Mouse (Mus musculus): ENCODE data around the gene Ippk. TPM values are rescaled to one million over a fixed set of nuclear protein-coding genes. Genes with fewer than 3 reads are reported as not detected.
A peak's percentile ranks its signal among the peaks of the same experiment; 100 is the strongest.

The Ippk gene
- polyA plus RNA-seq, 1 experiment = not detected

- peak overlapping the region; percentile 24; the same call in 1 of the 2 replicates for H3K27ac ChIP-seq (ENCODE audit: insufficient read depth, low read depth, low read length)
- WGBS = 30% methylated on average over 5 of the region's 5 CpGs
- H3K4me3 ChIP-seq (ENCODE audit: insufficient read depth, low read depth, low read length) = no peak overlapping the region
- TF ChIP-seq CTCF (IDR thresholded peaks at IDR 0.05; ENCODE audit: insufficient read depth, low read depth, low read length) (peak; percentile 33; the same call in 1 of the 2 replicates), POLR2A (IDR thresholded peaks at IDR 0.05; ENCODE audit: insufficient read depth, low read depth, low read length) (no peak)
- H3K4me1 ChIP-seq (ENCODE audit: control insufficient read depth, insufficient read depth, low read length) = peaks cover 11% of the 10 kb centered on the region
These were observed 28.3 kb downstream of the Ippk start for GRCm38 (mm10) chr13:49449318-49449749.

GRCm38 (mm10) chr13:49460276-49460675, 39.2 kb downstream of the Ippk start:
- Histone ChIP-seq H3K27ac (ENCODE audit: insufficient read depth, low read depth, low read length) (peak overlapping the region; percentile 76; the same call in 1 of the 2 replicates), H3K4me1 (ENCODE audit: control insufficient read depth, insufficient read depth, low read length) (no peaks in the 10 kb centered on the region), H3K4me3 (ENCODE audit: insufficient read depth, low read depth, low read length) (no peak overlapping the region)
- no peak for TF ChIP-seq CTCF (IDR thresholded peaks at IDR 0.05; ENCODE audit: insufficient read depth, low read depth, low read length)
- no peak for TF ChIP-seq POLR2A (IDR thresholded peaks at IDR 0.05; ENCODE audit: insufficient read depth, low read depth, low read length)
- 92% methylated on average over 4 of the region's 4 CpGs for WGBS

- WGBS = 51% methylated on average over 5 of the region's 5 CpGs
These were observed 39.8 kb downstream of the Ippk start for GRCm38 (mm10) chr13:49460692-49461414.

GRCm38 (mm10) chr13:49461458-49462132, 40.5 kb downstream of the Ippk start:
- peak overlapping the region; percentile 39; the same call in 1 of the 2 replicates for H3K27ac ChIP-seq (ENCODE audit: insufficient read depth, low read depth, low read length)
- 83% methylated on average over 15 of the region's 15 CpGs for WGBS
- TF ChIP-seq POLR2A (IDR thresholded peaks at IDR 0.05; ENCODE audit: insufficient read depth, low read depth, low read length) = no peak
- TF ChIP-seq CTCF (IDR thresholded peaks at IDR 0.05; ENCODE audit: insufficient read depth, low read depth, low read length) = no peak
- H3K4me1 ChIP-seq (ENCODE audit: control insufficient read depth, insufficient read depth, low read length) = no peaks in the 10 kb centered on the region
- no peak overlapping the region for H3K4me3 ChIP-seq (ENCODE audit: insufficient read depth, low read depth, low read length)

More at GRCm38 (mm10) chr13:49460692-49461414, 39.8 kb downstream of the Ippk start:
- peak overlapping the region; percentile 76 for H3K27ac ChIP-seq (ENCODE audit: insufficient read depth, low read depth, low read length)
- H3K4me1 ChIP-seq (ENCODE audit: control insufficient read depth, insufficient read depth, low read length) = no peaks in the 10 kb centered on the region
- no peak overlapping the region for H3K4me3 ChIP-seq (ENCODE audit: insufficient read depth, low read depth, low read length)
- no peak for TF ChIP-seq CTCF (IDR thresholded peaks at IDR 0.05; ENCODE audit: insufficient read depth, low read depth, low read length)
- TF ChIP-seq POLR2A (IDR thresholded peaks at IDR 0.05; ENCODE audit: insufficient read depth, low read depth, low read length) = no peak

GRCm38 (mm10) chr13:49462921-49463320, 41.9 kb downstream of the Ippk start:
- WGBS = 95% methylated on average over 2 of the region's 2 CpGs
- TF ChIP-seq CTCF (IDR thresholded peaks at IDR 0.05; ENCODE audit: insufficient read depth, low read depth, low read length) (no peak), POLR2A (IDR thresholded peaks at IDR 0.05; ENCODE audit: insufficient read depth, low read depth, low read length) (no peak)
- Histone ChIP-seq H3K4me3 (ENCODE audit: insufficient read depth, low read depth, low read length) (no peak overlapping the region), H3K4me1 (ENCODE audit: control insufficient read depth, insufficient read depth, low read length) (0 out of 2 replicates have a peak, but pooled peaks cover 2% of the 10 kb centered on the region), H3K27ac (ENCODE audit: insufficient read depth, low read depth, low read length) (no peak overlapping the region)

- TF ChIP-seq POLR2A (IDR thresholded peaks at IDR 0.05; ENCODE audit: insufficient read depth, low read depth, low read length) (no peak), CTCF (IDR thresholded peaks at IDR 0.05; ENCODE audit: insufficient read depth, low read depth, low read length) (no peak)
- WGBS = 98% methylated on average over 4 of the region's 4 CpGs
- no peak overlapping the region for H3K27ac ChIP-seq (ENCODE audit: insufficient read depth, low read depth, low read length)
- H3K4me3 ChIP-seq (ENCODE audit: insufficient read depth, low read depth, low read length) = no peak overlapping the region
- 0 out of 2 replicates have a peak, but pooled peaks cover 6% of the 10 kb centered on the region for H3K4me1 ChIP-seq (ENCODE audit: control insufficient read depth, insufficient read depth, low read length)
These were observed 44.8 kb downstream of the Ippk start for GRCm38 (mm10) chr13:49465875-49466274.

GRCm38 (mm10) chr13:49466393-49467075, 45.5 kb downstream of the Ippk start:
- WGBS = 66% methylated on average over 11 of the region's 11 CpGs
- Histone ChIP-seq H3K27ac (ENCODE audit: insufficient read depth, low read depth, low read length) (no peak overlapping the region), H3K4me3 (ENCODE audit: insufficient read depth, low read depth, low read length) (no peak overlapping the region), H3K4me1 (ENCODE audit: control insufficient read depth, insufficient read depth, low read length) (0 out of 2 replicates have a peak, but pooled peaks cover 6% of the 10 kb centered on the region)
- TF ChIP-seq POLR2A (IDR thresholded peaks at IDR 0.05; ENCODE audit: insufficient read depth, low read depth, low read length) = no peak
- no peak for TF ChIP-seq CTCF (IDR thresholded peaks at IDR 0.05; ENCODE audit: insufficient read depth, low read depth, low read length)

GRCm38 (mm10) chr13:49467585-49467984, 46.5 kb downstream of the Ippk start:
- 85% methylated on average over 2 of the region's 2 CpGs for WGBS
- no peak overlapping the region for H3K27ac ChIP-seq (ENCODE audit: insufficient read depth, low read depth, low read length)
- H3K4me3 ChIP-seq (ENCODE audit: insufficient read depth, low read depth, low read length) = no peak overlapping the region
- 0 out of 2 replicates have a peak, but pooled peaks cover 6% of the 10 kb centered on the region for H3K4me1 ChIP-seq (ENCODE audit: control insufficient read depth, insufficient read depth, low read length)
- TF ChIP-seq CTCF (IDR thresholded peaks at IDR 0.05; ENCODE audit: insufficient read depth, low read depth, low read length) = no peak
- TF ChIP-seq POLR2A (IDR thresholded peaks at IDR 0.05; ENCODE audit: insufficient read depth, low read depth, low read length) = no peak
